Mouse (Mus musculus) kidney, adult 18-20 months (tissue): ENCODE results near the gene Gpr18.
A peak's percentile ranks its signal among the peaks of the same experiment; 100 is the strongest.
"Not testable (repeated sequence)": the region's sequence is repeated elsewhere in the genome, so short reads cannot be mapped to it uniquely, and the experiment has no call there.

Experiments used
- DNase-seq: peaks from one replicate; pipeline ENCODE4 v3.0.0; 2021

The Gpr18 gene

DNA sequence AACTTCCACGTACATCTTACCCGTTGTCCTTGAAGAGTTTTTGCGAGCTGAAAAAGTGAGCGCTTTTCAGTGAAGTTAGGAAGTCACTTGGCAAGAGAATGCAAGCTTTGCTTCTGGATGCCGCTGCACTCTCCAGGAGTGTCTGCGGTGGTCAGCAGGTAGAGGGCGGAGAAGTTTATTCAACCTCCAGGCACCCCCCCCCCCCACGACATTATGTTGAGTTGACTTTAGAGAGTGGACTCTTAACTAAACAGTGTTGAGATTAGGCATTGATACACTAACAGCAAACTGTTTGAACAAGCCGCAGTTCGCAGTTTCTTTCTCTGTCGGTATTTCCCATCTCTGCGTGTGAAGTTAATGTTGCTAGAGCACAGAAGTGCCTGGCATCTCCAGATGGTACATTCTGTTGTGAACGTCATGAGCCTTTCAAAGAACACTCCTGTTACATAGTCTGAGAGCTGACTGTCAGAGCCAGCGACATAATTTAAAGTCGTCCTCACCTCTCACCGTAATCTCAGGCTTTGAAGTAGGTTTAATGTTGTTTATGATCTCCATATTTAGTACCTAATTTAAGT is 36.2 kb downstream of the Gpr18 start:
- DNase-seq: peak; percentile 21

DNA sequence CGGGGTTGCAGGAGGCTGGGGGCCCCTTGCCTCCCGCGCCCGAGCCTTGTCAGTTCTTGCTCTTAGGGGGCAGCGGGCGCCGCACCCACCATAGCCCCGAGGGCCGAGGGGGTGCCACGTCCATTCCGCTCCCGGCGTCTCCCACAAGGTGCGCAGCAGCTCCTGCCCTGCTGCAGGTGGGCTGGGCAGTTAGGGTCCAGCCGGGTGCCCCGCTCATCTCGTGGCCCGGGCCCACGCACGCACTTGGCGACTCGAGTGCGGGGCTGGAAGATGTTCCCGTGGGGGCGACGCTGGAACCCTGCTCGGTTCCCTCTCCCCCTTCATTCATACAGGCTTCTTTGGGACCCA is 36.7 kb downstream of the Gpr18 start:
- DNase-seq: no peak

DNA sequence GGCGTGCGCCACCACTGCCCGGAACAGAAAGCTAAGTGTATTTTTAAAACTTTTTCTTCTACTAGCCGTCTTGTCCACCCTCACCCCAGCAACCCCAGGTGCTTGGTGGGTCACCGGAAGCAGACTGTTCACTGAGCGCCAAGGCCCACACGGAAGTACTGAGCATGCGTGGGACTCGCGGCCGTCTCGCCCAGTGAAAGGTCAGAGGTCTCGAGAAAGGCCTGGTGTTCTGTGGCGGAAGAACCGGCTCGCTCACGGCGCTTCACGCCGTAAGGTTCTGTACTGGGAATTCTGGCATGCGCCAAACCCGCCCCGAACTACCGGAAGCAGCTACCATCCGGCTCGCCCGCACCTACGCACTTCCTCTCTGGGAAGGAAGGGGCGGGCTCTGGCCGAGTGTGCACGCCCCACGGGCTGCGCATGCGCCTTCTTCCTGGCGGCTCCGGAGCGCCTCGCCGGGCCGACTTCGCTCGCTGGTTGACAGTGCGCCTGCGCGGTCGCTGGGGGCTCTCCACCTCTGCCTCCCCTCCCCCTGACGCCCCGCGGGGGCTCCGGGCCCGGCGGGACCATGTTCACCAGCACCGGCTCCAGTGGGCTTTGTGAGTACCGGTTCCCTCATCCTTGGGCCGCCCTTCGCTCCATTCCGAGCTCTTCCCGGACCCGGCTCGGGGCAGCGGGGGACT is 37.3 kb downstream of the Gpr18 start, which contains the start of gene Ubac2:
TSS of gene Ubac2 (plus strand) at position 445 of the 683 bp plus-strand sequence.
- peak; percentile 98 for DNase-seq

DNA sequence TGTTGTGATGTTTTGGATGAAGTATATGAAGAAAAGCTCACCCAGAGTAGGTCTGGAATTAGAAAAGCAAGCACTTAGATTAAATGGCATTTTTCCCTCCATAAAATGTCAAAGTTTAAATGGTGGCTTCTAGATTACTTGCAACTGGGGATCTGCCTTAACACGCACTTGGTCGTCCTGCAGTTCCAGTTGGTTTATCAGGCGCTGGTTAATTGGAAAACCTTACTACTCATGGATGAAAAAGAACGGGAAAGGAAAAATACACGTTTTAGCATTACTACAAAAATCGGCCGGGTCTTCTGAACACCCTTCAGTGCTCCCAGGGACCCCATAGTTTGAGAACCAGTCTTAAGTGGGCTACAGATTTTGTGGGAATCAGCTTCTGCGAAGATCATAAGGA is 37.9 kb downstream of the Gpr18 start:
- no peak for DNase-seq

DNA sequence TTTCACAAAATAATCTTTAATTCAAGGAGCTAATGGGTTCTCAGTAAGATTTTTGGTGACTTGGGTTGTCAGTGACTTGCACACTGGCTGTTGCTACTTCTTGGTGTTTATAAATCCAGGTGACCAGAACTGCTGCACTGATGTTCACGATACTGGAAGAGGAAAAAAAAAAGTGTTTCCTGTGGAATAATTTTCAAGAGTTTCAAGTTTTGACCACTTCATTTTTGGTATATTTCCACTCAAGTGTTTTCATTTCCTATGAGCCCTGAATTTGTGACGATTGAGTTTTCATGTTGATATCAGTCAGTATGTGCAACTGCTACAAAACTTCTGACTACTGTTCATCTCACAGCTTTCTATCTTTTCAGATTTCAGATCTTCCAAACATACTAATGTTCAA is 38.7 kb downstream of the Gpr18 start:
- no peak for DNase-seq

DNA sequence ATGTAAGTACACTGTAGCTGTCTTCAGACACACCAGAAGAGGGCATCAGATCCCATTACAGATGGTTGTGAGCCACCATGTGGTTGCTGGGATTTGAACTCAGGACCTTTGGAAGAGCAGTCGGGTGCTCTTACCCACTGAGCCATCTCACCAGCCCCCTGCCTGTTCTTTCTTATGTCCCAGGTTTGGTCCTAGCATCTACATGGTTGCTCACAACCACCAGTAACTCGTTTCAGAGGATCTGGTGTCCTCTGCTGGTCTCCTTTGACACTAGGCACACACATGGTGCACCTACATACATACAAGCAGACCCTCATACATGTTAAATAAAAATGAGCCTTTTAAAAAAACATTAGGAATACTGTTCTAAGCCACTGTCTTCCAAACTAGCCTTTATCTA is 39.4 kb downstream of the Gpr18 start:
- DNase-seq: not testable (repeated sequence)

DNA sequence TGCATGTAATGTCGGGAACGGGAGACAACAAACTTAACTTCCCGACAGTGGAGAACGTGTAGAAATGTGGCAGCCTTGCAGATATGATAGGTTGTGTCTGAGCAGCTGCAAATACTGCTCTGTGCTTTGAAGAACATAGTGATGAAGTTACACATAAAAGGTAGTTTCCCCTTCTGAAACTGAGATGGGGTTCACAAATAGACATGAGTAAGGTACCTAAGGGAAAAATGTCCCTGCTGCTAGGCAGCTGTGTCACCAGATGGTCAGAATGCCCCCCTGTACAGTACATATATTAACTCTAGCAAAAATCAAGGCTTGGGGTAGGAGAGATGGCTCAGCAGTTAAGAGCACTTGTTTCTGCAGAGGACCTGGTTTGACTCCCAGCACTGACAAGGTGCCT is 41.9 kb downstream of the Gpr18 start:
- no peak for DNase-seq

DNA sequence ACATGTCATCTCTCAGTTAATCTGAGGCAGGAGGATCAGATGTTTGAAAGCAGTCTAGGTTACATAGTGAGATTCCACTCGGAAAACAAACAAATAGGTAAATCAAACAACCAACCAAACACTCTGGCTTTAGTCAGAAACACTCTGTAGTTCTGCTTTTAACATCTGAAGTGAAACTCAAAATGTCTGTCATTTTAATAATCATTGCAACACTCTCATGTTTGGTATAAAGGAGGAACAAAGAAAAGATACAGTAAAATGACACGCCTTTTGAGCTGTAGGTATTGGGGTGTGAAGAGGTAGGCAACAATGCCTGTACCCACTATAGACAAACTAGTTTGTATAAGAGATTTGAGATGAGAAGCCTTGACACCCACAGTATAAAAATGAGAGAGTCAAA is 42.4 kb downstream of the Gpr18 start:
- no peak for DNase-seq

DNA sequence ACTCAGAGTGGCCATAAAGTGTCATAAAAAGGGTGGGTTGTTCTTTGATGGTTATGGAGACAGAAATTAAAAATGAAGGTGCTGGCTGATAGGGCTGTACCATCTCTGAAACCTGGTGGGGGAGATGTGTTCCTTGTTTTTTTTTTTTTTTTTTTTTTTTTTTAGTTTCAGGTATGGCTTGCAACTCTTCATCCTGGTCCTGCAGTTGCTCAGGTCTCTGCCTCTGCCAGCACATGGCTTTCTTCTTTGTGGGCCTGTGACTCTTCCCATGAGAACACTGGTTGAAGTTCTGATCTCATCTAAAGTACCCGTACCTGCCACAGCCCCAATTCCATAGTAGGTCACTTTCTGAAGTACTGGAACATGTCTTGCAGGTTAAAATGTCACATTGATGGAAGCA is 42.8 kb downstream of the Gpr18 start:
- DNase-seq: no peak

DNA sequence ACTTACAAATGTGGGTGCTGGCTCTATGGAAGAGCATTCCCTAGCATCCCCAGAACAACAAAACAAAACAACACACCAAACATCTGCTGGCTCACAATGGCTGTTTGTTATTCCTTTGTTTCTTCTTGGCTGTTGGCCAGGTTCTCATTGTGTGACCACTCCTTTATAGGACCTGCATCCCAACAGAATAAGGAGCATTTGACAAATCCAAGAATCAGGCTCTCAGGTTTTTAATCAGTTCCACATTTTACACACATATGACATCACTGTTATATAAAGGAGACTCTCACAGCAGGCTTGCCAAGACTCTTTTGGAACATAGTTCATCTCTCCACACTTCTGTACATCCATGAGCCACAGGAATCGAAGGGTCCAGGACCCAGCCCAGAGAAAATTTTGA is 46.5 kb downstream of the Gpr18 start:
- DNase-seq: no peak

DNA sequence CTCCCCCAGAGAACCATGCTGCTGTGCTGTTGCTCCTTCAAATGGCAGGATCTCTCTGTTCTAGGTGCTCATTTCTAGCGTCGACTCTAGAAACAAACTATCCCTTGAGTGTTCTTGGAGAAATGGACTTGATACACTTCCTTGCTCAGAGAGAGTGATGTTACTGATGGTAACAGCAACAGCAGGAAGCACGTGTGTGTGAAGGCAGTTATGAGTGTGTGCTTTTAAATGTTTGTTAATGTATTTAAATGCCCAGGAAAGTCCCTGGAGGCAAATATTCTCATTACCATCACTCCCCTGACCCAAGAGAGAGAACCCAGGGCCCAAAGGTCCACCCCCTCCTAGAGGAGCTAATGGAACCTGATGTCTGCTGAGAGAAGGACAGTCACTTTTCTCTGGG is 49.0 kb downstream of the Gpr18 start:
- DNase-seq: no peak

DNA sequence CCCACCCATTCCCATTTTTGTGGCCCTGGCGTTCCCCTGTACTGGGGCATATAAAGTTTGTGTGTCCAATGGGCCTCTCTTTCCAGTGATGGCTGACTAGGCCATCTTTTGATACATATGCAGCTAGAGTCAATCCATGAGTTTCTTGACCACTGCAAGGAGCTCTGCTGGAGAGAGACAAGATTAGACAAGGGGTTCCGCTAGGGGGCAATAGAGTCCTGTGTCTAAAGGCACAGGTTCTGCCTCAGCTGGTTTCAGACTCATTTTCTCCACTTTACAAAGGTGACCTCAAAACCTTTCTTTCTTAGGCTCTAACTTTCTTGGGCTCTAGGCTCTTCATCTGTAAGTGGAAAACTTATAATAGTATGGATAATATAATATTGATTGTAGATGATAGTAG is 50.4 kb downstream of the Gpr18 start:
- peak; percentile 71 for DNase-seq
